Mouse (Mus musculus): ENCODE measurements around the gene Rab42.

The Rab42 gene

DNA sequence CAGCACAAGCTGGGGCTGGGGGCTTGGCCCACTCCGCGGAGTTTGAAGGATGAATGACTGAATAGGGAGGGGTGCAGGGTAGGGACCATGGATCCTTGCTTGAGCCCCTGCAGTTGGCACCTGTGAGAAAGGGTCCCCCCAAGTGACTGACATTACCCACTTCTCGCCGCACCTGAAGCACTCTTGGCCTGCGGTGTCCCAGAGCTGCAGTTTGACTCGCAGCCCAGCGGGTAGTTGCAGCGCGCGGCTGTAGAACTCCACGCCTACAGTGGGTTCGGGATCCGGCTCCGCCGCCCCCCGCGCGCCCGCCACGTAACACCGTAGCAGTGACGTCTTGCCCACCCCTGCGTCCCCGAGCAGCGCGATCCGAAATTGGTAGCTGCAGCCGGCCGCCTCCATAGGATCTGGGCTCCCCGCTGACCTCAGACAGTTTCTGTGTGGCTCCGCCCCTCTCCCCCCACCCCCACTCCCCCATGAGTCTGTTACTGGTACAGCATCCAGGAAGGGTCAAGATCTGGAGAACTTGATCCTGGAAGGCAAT is at the start of gene Rab42:
Rab42 (minus strand) TSS at position 447 of the 541 bp plus-strand sequence.
- DNase-seq (ENCODE audit: low read depth) = no peak

- DNase-seq (ENCODE audit: low read depth) = no peak
These were observed 49.6 kb upstream of the Rab42 start for GRCm38 (mm10) chr4:132352739-132353138.

- DNase-seq (ENCODE audit: low read depth) = peak; percentile 36
These were observed 48.2 kb upstream of the Rab42 start for GRCm38 (mm10) chr4:132351401-132351800.

DNA sequence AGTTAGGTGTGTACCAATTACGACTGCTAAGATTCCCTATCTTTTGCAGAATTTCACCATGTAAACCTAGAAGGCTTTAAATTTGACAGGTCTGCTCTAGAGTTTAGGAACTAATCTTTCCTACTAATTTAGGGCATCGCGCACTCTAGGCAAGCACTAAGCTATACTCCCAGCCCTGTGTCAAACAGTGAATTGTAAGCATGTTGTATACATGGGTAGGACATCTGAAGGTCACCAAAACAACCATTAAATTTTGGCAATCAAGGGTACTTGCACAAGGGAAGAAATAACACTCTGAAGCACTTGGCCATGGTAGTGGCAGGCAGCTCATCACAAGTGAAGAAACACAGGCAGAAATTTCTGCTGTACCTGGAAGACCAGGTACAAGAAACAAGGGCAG is 47.7 kb upstream of the Rab42 start:
- no peak for DNase-seq (ENCODE audit: low read depth)

- peak; percentile 72 for DNase-seq (ENCODE audit: low read depth)
These were observed 47.0 kb upstream of the Rab42 start for GRCm38 (mm10) chr4:132350123-132350740.

- DNase-seq (ENCODE audit: low read depth) = peak; percentile 67
These were observed 46.4 kb upstream of the Rab42 start for GRCm38 (mm10) chr4:132349495-132350122.

GRCm38 (mm10) chr4:132346661-132347060 is 43.5 kb upstream of the Rab42 start:
- peak; percentile 80 for DNase-seq (ENCODE audit: low read depth)

DNA sequence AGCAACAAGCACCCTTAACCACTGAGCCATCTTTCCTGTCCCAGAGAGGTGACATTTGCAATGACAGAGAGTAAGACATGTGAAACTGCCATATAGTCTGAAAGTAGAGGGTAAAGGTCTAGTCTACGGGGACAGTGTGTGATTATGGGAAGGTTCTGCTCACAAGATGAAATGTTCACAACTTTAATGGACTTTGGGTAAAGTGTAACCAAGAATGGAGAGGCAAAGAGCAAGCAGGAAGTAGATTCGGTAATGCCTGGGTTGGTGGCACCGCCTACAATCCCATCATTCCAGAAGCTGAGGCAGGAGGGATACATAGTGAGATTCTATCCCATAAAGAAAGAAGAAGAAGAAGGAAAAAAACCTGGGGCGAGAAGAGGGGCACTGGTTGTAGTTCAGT is 43.1 kb upstream of the Rab42 start:
- no peak for DNase-seq (ENCODE audit: low read depth)

- no peak for DNase-seq (ENCODE audit: low read depth)
These were observed 42.6 kb upstream of the Rab42 start for GRCm38 (mm10) chr4:132345843-132346212.

- peak; percentile 87 for DNase-seq (ENCODE audit: low read depth)
These were observed 42.1 kb upstream of the Rab42 start for GRCm38 (mm10) chr4:132345135-132345842.

DNA sequence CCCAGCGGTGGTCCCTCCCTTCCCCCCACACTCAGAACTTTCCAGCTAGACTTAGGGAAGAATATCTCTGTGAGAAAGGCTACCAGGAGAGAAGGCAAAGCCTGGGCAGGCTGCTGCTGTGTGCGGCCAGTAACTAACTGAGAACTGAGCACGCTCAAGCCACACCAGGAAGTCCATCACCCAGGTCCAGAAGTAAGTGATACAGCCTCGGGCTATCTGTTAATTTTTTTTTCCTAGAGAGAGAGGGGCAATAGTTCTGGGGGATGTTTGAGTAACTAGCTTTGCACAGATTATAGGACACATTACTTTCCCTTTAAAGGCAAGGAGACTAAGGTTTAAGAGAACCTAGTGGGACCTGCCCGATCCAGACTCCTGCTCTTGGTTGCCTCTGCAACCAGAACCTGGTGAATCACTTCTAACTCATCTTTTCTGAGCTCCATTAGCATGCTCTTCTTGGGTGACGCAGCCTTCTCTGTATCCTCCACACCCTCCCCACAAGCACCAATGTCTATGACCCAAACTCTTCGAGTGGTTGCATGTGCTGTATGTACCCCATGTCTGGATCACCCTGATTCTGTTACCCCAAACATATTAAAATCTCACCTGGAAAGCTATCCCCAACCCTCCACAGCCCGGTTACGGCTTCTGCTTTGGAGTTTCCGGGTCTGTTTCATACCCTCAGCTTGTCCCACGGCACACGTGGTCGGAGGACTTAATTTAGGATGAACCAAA is 41.4 kb upstream of the Rab42 start:
- DNase-seq (ENCODE audit: low read depth) = peak; percentile 68

DNA sequence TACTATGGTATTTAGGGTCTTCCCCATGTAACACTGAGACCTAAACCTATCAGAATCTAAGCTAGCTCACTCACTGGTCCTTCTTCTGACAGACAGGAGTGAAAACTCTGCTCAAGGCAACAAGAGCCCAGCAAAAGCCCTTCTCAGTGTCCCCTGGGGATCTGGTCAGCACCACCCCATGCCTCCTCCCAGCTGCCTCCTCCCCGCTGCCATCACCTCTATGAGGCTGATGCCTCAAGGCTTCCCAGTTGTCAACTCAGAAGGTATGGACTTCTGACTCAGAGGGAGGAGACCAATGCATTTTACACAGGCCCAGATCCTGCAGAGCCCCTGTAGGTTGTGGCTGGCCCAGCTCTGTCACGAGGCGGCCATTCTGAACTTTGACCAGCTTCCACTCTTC is 38.3 kb upstream of the Rab42 start:
- no peak for DNase-seq (ENCODE audit: low read depth)

GRCm38 (mm10) chr4:132338943-132339342 is 35.8 kb upstream of the Rab42 start:
- DNase-seq (ENCODE audit: low read depth) = no peak

- no peak for DNase-seq (ENCODE audit: low read depth)
These were observed 29.7 kb upstream of the Rab42 start for GRCm38 (mm10) chr4:132332880-132333279.

GRCm38 (mm10) chr4:132331960-132332359 is 28.8 kb upstream of the Rab42 start:
- no peak for DNase-seq (ENCODE audit: low read depth)

- DNase-seq (ENCODE audit: low read depth) = no peak
These were observed 26.7 kb upstream of the Rab42 start for GRCm38 (mm10) chr4:132329835-132330354.

DNA sequence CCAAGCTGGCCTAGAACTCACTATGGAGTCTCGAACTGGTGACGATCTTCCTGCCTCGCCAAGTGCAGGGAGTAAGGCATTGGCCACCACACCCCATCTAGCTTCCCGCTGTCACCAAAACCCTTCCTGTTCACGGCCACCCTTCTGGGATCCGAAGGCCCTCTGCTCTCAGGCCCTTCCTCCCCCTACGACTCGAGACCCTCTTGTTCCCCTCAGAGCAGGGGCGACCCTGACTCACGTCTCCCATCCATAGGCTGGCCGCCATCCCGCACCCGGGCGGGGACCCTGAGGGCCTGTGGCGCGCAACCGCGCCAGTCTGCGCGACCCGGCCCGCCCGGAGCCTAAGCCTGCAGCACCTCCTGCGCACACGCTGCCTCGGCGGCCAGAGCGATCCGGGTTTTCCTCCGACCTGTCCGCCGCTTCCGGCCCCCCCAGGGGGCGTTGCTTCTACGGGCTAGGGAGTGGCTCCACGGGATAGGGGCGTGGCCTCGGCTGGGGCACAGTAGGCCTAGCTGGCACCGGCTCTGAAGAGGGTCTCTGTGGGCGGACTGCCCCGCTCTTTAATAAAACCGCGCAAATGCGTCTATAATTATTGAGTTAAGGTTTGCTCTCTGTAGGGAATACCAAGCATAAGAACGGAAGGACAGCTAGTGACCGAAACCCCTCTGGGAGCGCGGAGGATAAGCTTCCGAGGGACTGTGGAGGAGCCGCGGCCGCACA is 26.1 kb upstream of the Rab42 start, which contains the start of gene Trnau1ap:
Trnau1ap (minus strand) TSS at position 424 of the 720 bp plus-strand sequence.
- DNase-seq (ENCODE audit: low read depth) = peak; percentile 88

DNA sequence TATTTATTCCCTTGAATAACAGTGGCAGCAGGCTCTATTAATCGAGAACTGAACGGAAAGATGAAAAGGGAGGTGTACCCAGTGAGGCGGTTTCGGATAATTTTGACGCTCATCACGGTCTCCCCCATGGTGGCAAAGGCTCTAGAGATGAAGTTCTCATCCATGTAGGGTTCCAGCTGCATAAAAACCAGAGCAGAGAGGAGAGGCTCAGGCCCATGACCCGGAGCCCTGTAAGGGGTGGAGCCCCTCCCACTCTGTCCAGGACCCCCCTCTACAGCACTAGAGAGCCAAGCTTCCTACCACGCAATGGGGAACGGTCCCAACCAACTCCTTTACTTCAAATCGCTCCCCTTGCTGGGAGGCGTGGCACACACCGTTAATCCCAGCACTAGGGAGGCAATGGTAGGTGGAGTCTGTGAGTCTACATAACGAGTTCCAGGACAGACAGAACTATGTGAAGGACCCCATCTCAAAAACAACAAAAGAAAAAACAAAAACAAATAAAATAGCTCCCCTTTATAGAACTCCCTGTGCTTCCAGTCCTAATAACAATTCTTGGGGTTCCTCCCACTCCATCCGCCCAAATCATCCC is 25.3 kb upstream of the Rab42 start:
- peak; percentile 12 for DNase-seq (ENCODE audit: low read depth)

DNA sequence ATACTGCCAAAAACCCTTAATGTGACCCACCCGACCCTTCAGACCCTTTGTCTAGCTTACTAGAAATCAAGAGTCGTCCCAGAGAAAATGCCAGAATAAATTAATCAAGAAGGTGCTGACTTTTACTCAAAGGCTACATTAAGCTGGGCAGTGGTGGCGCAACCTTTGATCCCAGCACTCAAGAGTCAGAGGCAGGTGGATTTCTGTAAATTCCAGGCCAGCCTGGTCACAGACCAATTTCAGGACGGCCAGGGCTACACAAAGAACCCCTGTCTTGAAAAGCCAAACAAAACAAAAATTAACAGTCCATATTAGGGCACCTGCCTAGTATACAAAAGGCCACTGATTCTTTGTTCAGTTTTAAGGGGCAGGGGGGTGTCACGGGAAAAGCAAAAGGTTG is 23.3 kb upstream of the Rab42 start:
- no peak for DNase-seq (ENCODE audit: low read depth)

- no peak for DNase-seq (ENCODE audit: low read depth)
These were observed 12.5 kb upstream of the Rab42 start for GRCm38 (mm10) chr4:132315711-132316110.

GRCm38 (mm10) chr4:132312627-132313026 is 9.4 kb upstream of the Rab42 start:
- DNase-seq (ENCODE audit: low read depth) = no peak

Data from 416B (cell line).